In the genomic region with DNA sequence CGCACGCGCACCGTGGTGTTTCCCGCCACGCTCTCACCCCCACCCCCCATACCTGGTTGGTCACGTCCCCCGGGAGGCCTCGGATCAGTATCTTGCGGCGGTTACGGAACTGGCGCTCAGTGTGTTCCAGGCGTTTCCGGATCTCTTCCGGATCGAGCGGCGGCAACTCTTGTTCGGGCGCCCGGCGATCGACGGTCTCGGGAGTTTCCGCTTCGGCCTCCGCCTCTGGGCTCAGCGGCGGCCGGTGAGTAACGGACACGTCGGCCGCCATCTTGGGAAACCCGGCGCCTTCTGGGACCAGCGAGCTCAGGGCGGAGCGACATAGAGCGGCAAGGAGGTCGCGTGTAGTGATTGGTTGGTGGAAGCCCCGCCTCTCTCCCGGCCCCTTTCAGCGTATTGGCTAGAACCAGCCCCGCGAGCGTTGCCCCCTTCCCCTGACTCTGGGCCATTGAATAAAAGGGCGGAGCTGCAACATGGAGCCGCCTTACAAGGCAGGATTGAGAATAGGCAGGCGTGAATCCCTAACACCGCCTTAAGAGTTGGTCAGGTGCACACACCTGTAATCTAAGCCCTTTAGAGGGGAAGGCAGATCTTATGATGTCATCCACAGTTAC, we compare ENCODE assay signal across 8 mouse cellular contexts. TPM values are rescaled to one million over a fixed set of nuclear protein-coding genes. Genes with fewer than 3 reads are reported as not detected.
DNase-seq lines count a peak whose midpoint lies in the region; ATAC-seq lines count a peak whose summit lies in the region.

TSS of gene Gm38431 (minus strand) at position 291 of the 614 bp plus-strand sequence.
TSS of gene Raver1 (minus strand) at position 302 of the 614 bp plus-strand sequence.

- under 1% methylated on average over 54 of the region's 54 CpGs for WGBS in hindbrain, embryonic 15.5 days

- peak; percentile 97 for DNase-seq in T-cell, adult 2 months (ENCODE audit: low spot score)
- peak; percentile 96 to 97 for DNase-seq in cerebellum, postnatal 36 days
- peak; percentile 97 to 98 for DNase-seq in frontal cortex, postnatal 36 days (ENCODE audit: low spot score in 2 of 2)
- peak; percentile 97 for DNase-seq in left cerebral cortex, adult 11 months (ENCODE audit: low spot score)
- peak; percentile 98 to 99 for DNase-seq in lung, postnatal 4 days
- peak; percentile 94 for DNase-seq in retina, postnatal 7 days (ENCODE audit: low read depth, low spot score)
- peak; percentile 90 for DNase-seq in urinary bladder, adult 2 months (ENCODE audit: low spot score)

- H3K4me3 ChIP-seq in hindbrain, embryonic 15.5 days: peak within 1 kb of the TSS; percentile 83

- H3K36me3 ChIP-seq in hindbrain, embryonic 15.5 days: peaks cover 4% of the 10 kb centered on the region

- H3K9ac ChIP-seq in hindbrain, embryonic 15.5 days: peak within 1 kb of the TSS; percentile 82

- H3K27me3 ChIP-seq in hindbrain, embryonic 15.5 days: no peaks in the 10 kb centered on the region

- H3K4me2 ChIP-seq in hindbrain, embryonic 15.5 days: peak within 1 kb of the TSS; percentile 89

- H3K9me3 ChIP-seq in hindbrain, embryonic 15.5 days: no peaks in the 10 kb centered on the region

- H3K27ac ChIP-seq in hindbrain, embryonic 15.5 days (replicated peaks): peak within 1 kb of the TSS; percentile 96

- H3K4me1 ChIP-seq in hindbrain, embryonic 15.5 days (replicated peaks): peaks cover 19% of the 10 kb centered on the region

- peak; percentile 100 for ATAC-seq in hindbrain, embryonic 15.5 days (ENCODE audit: low FRiP score, low read depth)

RNA-seq across cellular contexts. Expression of gene Gm38431, which starts in this region (rescaled TPM):
- polyA plus RNA-seq in hindbrain, embryonic 15.5 days (2015; fragmentation: Nextera tagmentation; extraction: Ambion mirVana): 1.3 and 3.1 TPM in 2 replicates
- 1.3 and 1.8 TPM in 2 replicates for polyA plus RNA-seq in urinary bladder, adult 2 months (2012; rRNA removed)

RNA-seq across cellular contexts. Expression of gene Raver1, which starts in this region (rescaled TPM):
- polyA plus RNA-seq in hindbrain, embryonic 15.5 days (2015; fragmentation: Nextera tagmentation; extraction: Ambion mirVana): 31.7 and 37.8 TPM in 2 replicates
- 24.2 and 33.2 TPM in 2 replicates for polyA plus RNA-seq in urinary bladder, adult 2 months (2012; rRNA removed)

Comparison
In these comparisons a context has a peak if more than half of its experiments do, and no peak if none do; other contexts are left out.
1. Peak in every context shown above with its lines: DNase-seq, ATAC-seq, H3K4me3 ChIP-seq and H3K27ac ChIP-seq.